Mouse (Mus musculus): ENCODE data around the gene 4933405L10Rik. TPM values are rescaled to one million over a fixed set of nuclear protein-coding genes. Genes with fewer than 3 reads are reported as not detected.
A peak's percentile ranks its signal among the peaks of the same experiment; 100 is the strongest.

Gene 4933405L10Rik
- polyA plus RNA-seq, 1 experiment = not detected

- TF ChIP-seq POLR2A (IDR thresholded peaks at IDR 0.05; ENCODE audit: low read depth, low read length) (no peak), CTCF (IDR thresholded peaks at IDR 0.05; ENCODE audit: extremely low read depth, insufficient read length, insufficient replicate concordance, low read depth, low read length) (no peak)
- WGBS = 58% methylated on average over 2 of the region's 2 CpGs
These were observed 46.5 kb downstream of the 4933405L10Rik start for GRCm38 (mm10) chr8:105753916-105754315.

DNA sequence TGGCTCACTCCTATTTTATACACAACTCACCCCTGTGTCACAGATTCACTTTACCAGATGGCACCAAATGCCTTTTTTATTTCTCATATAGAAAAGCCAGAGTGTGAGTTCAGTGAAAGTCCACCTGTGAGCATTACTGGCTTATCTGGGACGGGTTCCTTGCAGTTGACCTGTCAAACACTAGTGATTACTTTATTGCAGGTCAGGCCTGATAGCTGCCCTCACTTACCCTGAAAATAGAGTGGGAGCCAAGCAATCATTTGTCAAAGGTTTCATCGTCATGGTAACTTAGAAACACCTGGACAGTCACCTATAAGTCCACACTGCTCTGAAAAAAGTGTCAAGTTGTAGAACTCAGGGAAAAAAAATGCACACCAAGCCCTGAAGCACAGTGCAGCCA lies 47.2 kb downstream of the 4933405L10Rik start:
- Histone ChIP-seq H3K27ac (ENCODE audit: insufficient read depth, low read depth, low read length) (peak overlapping the region; percentile 64), H3K27me3 (ENCODE audit: control insufficient read depth, insufficient read depth, low read length) (no peaks in the 10 kb centered on the region), H3K36me3 (ENCODE audit: control insufficient read depth, insufficient read depth, low read length) (no peaks in the 10 kb centered on the region), H3K4me1 (ENCODE audit: control insufficient read depth, insufficient read depth, insufficient read length, low read length) (peaks cover 27% of the 10 kb centered on the region; the same call in 1 of the 2 replicates), H3K4me3 (ENCODE audit: low read depth, low read length) (no peak overlapping the region)
- 27% methylated on average over 2 of the region's 2 CpGs for WGBS
- TF ChIP-seq POLR2A (IDR thresholded peaks at IDR 0.05; ENCODE audit: low read depth, low read length) = no peak
- no peak for TF ChIP-seq CTCF (IDR thresholded peaks at IDR 0.05; ENCODE audit: extremely low read depth, insufficient read length, insufficient replicate concordance, low read depth, low read length)

More at GRCm38 (mm10) chr8:105753916-105754315, 46.5 kb downstream of the 4933405L10Rik start:
- Histone ChIP-seq H3K27me3 (ENCODE audit: control insufficient read depth, insufficient read depth, low read length) (no peaks in the 10 kb centered on the region), H3K4me3 (ENCODE audit: low read depth, low read length) (no peak overlapping the region), H3K36me3 (ENCODE audit: control insufficient read depth, insufficient read depth, low read length) (no peaks in the 10 kb centered on the region), H3K4me1 (ENCODE audit: control insufficient read depth, insufficient read depth, insufficient read length, low read length) (peaks cover 33% of the 10 kb centered on the region; the same call in 1 of the 2 replicates), H3K27ac (ENCODE audit: insufficient read depth, low read depth, low read length) (no peak overlapping the region)

DNA sequence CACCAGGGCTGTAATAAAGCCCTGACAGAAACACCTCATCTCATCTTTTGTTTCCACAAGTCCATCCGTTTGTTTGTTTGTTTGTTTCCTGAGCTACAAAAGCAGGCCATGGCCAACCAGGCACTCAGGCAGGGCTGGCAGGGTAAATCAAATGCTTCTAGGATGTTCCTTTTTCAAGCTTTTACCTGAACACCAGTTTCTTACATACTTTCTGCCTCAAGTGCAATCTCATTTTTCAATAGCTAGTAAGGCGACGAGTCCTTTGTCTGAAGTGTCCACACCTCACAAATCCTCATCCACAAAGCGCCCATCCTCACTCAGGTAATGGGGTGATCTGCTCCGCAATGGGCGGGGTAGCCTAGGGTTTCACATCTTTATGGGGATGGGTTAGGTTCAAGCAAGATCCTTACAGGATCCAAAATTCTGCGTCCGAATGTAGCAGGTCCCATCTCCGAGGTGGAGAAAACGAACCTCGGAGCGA lies 50.4 kb downstream of the 4933405L10Rik start:
- peaks cover 11% of the 10 kb centered on the region; the same call in 1 of the 2 replicates for H3K4me1 ChIP-seq (ENCODE audit: control insufficient read depth, insufficient read depth, insufficient read length, low read length)

GRCm38 (mm10) chr8:105758277-105759108 lies 51.0 kb downstream of the 4933405L10Rik start, which contains the start of gene Gfod2:
TSS of gene Gfod2 (minus strand) at chr8:105758664.
- peak within 1 kb of the TSS; percentile 97 for H3K4me3 ChIP-seq (ENCODE audit: low read depth, low read length)
- peak within 1 kb of the TSS; percentile 39; the same call in 1 of the 2 replicates for H3K27ac ChIP-seq (ENCODE audit: insufficient read depth, low read depth, low read length)
- WGBS = 2% methylated on average over 57 of the region's 57 CpGs
- peaks cover 7% of the 10 kb centered on the region; the same call in 1 of the 2 replicates for H3K4me1 ChIP-seq (ENCODE audit: control insufficient read depth, insufficient read depth, insufficient read length, low read length)
- no peaks in the 10 kb centered on the region for H3K36me3 ChIP-seq (ENCODE audit: control insufficient read depth, insufficient read depth, low read length)
- TF ChIP-seq POLR2A (IDR thresholded peaks at IDR 0.05; ENCODE audit: low read depth, low read length) (peak; percentile 45; the same call in 1 of the 2 replicates), CTCF (IDR thresholded peaks at IDR 0.05; ENCODE audit: extremely low read depth, insufficient read length, insufficient replicate concordance, low read depth, low read length) (no peak)
- H3K27me3 ChIP-seq (ENCODE audit: control insufficient read depth, insufficient read depth, low read length) = no peaks in the 10 kb centered on the region

More for the DNA sequence above, 50.4 kb downstream of the 4933405L10Rik start:
- no peaks in the 10 kb centered on the region for H3K36me3 ChIP-seq (ENCODE audit: control insufficient read depth, insufficient read depth, low read length)
- 0 out of 2 replicates have a peak overlapping the region, but pooled peaks have one; percentile 39 for H3K27ac ChIP-seq (ENCODE audit: insufficient read depth, low read depth, low read length)
- H3K4me3 ChIP-seq (ENCODE audit: low read depth, low read length) = peak overlapping the region; percentile 97
- no peaks in the 10 kb centered on the region for H3K27me3 ChIP-seq (ENCODE audit: control insufficient read depth, insufficient read depth, low read length)
- TF ChIP-seq CTCF (IDR thresholded peaks at IDR 0.05; ENCODE audit: extremely low read depth, insufficient read length, insufficient replicate concordance, low read depth, low read length) (no peak), POLR2A (IDR thresholded peaks at IDR 0.05; ENCODE audit: low read depth, low read length) (no peak)
- WGBS = 4% methylated on average over 12 of the region's 12 CpGs

Other genes starting within 250 kb of the 4933405L10Rik start
- 36.9 and 60.5 TPM in 2 replicates for gene Tppp3, start 236.1 kb upstream of the 4933405L10Rik start, polyA plus RNA-seq (2012; rRNA removed)
- 14.8 and 15.2 TPM in 2 replicates for gene Zdhhc1, start 210.8 kb upstream of the 4933405L10Rik start, polyA plus RNA-seq (2012; rRNA removed)
- gene Hsd11b2, start 188.9 kb upstream of the 4933405L10Rik start, polyA plus RNA-seq (2012; rRNA removed) = 5.0 and 12.2 TPM in 2 replicates
- gene Atp6v0d1, start 141.6 kb upstream of the 4933405L10Rik start, polyA plus RNA-seq (2012; rRNA removed) = 41.9 and 70.8 TPM in 2 replicates
- 11.8 and 12.0 TPM in 2 replicates for gene Ripor1, start 102.4 kb upstream of the 4933405L10Rik start, polyA plus RNA-seq (2012; rRNA removed)
- gene Ctcf, start 71.1 kb upstream of the 4933405L10Rik start, polyA plus RNA-seq (2012; rRNA removed) = 5.3 and 8.4 TPM in 2 replicates
- 0.35 TPM in 1 of 2 replicates, not detected in the other for gene Agrp, start 70.3 kb upstream of the 4933405L10Rik start, polyA plus RNA-seq (2012; rRNA removed)
- 2.9 and 5.4 TPM in 2 replicates for gene Carmil2, start 21.4 kb upstream of the 4933405L10Rik start, polyA plus RNA-seq (2012; rRNA removed)
- gene Acd, start 6.6 kb upstream of the 4933405L10Rik start, polyA plus RNA-seq (2012; rRNA removed) = 10.5 and 20.6 TPM in 2 replicates
- gene Pard6a, start 6.5 kb upstream of the 4933405L10Rik start, polyA plus RNA-seq (2012; rRNA removed) = 5.1 and 7.2 TPM in 2 replicates
- 3.6 and 5.3 TPM in 2 replicates for gene Enkd1, start 555 bp downstream of the 4933405L10Rik start, polyA plus RNA-seq (2012; rRNA removed)
- 4.9 and 8.3 TPM in 2 replicates for gene Gfod2, start 51.0 kb downstream of the 4933405L10Rik start, polyA plus RNA-seq (2012; rRNA removed)
- 9.5 and 15.3 TPM in 2 replicates for gene Ranbp10, start 119.7 kb downstream of the 4933405L10Rik start, polyA plus RNA-seq (2012; rRNA removed)
- gene Tsnaxip1, start 120.1 kb downstream of the 4933405L10Rik start, polyA plus RNA-seq (2012; rRNA removed) = not detected in 2 replicates
- gene Cenpt, start 145.6 kb downstream of the 4933405L10Rik start, polyA plus RNA-seq (2012; rRNA removed) = 5.6 and 9.7 TPM in 2 replicates
- gene Thap11, start 147.5 kb downstream of the 4933405L10Rik start, polyA plus RNA-seq (2012; rRNA removed) = 24.1 and 39.4 TPM in 2 replicates
- gene Nutf2, start 152.9 kb downstream of the 4933405L10Rik start, polyA plus RNA-seq (2012; rRNA removed) = 11.5 and 15.3 TPM in 2 replicates
- 35.3 and 55.8 TPM in 2 replicates for gene Edc4, start 173.2 kb downstream of the 4933405L10Rik start, polyA plus RNA-seq (2012; rRNA removed)
- 0.74 and 3.9 TPM in 2 replicates for gene Nrn1l, start 185.9 kb downstream of the 4933405L10Rik start, polyA plus RNA-seq (2012; rRNA removed)
- 10.2 and 20.2 TPM in 2 replicates for gene Pskh1, start 192.8 kb downstream of the 4933405L10Rik start, polyA plus RNA-seq (2012; rRNA removed)
- 32.5 and 17,898 TPM in 2 replicates for gene Ctrl, start 226.2 kb downstream of the 4933405L10Rik start, polyA plus RNA-seq (2012; rRNA removed)
- 503 and 1,032 TPM in 2 replicates for gene Psmb10, start 230.8 kb downstream of the 4933405L10Rik start, polyA plus RNA-seq (2012; rRNA removed)
- gene Lcat, start 235.7 kb downstream of the 4933405L10Rik start, polyA plus RNA-seq (2012; rRNA removed) = 0.72 and 2.6 TPM in 2 replicates